Mouse (Mus musculus) thymus, postnatal 0 days (tissue): Measurements from ENCODE around the gene Narf. TPM values are rescaled to one million over a fixed set of nuclear protein-coding genes. Genes with fewer than 3 reads are reported as not detected.

Source experiments
- DNase-seq: peaks from one replicate; pipeline ENCODE4 v3.0.0-alpha.2; 2015; ENCODE audit warnings: low spot score
- polyA plus RNA-seq: library from polyadenylated mRNA; unstranded; fragments of >200 nt; fragmentation: Nextera tagmentation; extraction: Ambion mirVana; gene quantifications from 2 replicates; pipeline ENCODE4 v1.2.1, GENCODE M21; 2015

Narf gene
- polyA plus RNA-seq, 1 experiment from 2014 or later, result 28.5 TPM

- peak; percentile 80 for DNase-seq
These were observed 1.4 kb upstream of the Narf start for GRCm38 (mm10) chr11:121235475-121236238.

GRCm38 (mm10) chr11:121237345-121238128, 484 bp downstream of the Narf start:
- DNase-seq, result peak; percentile 65

GRCm38 (mm10) chr11:121239669-121240068, 2.6 kb downstream of the Narf start:
- DNase-seq, result no peak

GRCm38 (mm10) chr11:121250196-121250595, 13.1 kb downstream of the Narf start:
- DNase-seq, result no peak

GRCm38 (mm10) chr11:121259160-121260100, 22.4 kb downstream of the Narf start, which contains the start of gene Foxk2:
Gene Foxk2, plus strand, starts transcription at chr11:121259990.
- DNase-seq, result peak; percentile 94

- DNase-seq, result peak; percentile 43
These were observed 23.3 kb downstream of the Narf start for GRCm38 (mm10) chr11:121260211-121260906.

GRCm38 (mm10) chr11:121261074-121261473, 24.0 kb downstream of the Narf start:
- DNase-seq, result no peak

- DNase-seq, result no peak
These were observed 40.5 kb downstream of the Narf start for GRCm38 (mm10) chr11:121277516-121277915.

GRCm38 (mm10) chr11:121278011-121278410, 41.0 kb downstream of the Narf start:
- DNase-seq, result no peak

- DNase-seq, result no peak
These were observed 45.9 kb downstream of the Narf start for GRCm38 (mm10) chr11:121282911-121283310.

GRCm38 (mm10) chr11:121289859-121290258, 52.8 kb downstream of the Narf start:
- DNase-seq, result peak; percentile 19

- DNase-seq, result no peak
These were observed 57.7 kb downstream of the Narf start for GRCm38 (mm10) chr11:121294771-121295170.

- DNase-seq, result no peak
These were observed 61.4 kb downstream of the Narf start for GRCm38 (mm10) chr11:121298493-121298892.

- DNase-seq, result no peak
These were observed 63.2 kb downstream of the Narf start for GRCm38 (mm10) chr11:121300265-121300664.

- no peak for DNase-seq
These were observed 68.3 kb downstream of the Narf start for GRCm38 (mm10) chr11:121305371-121305770.

Other genes with a start within 250 kb of the Narf start
- gene Csnk1d, start 245.9 kb upstream of the Narf start, polyA plus RNA-seq, result 77.6 and 85.8 TPM in 2 replicates
- gene Cd7, start 197.8 kb upstream of the Narf start, polyA plus RNA-seq, result 17.9 and 25.7 TPM in 2 replicates
- 0.27 and 0.53 TPM in 2 replicates for gene Sectm1b, start 173.7 kb upstream of the Narf start, polyA plus RNA-seq
- 2.5 and 4.1 TPM in 2 replicates for gene Sectm1a, start 156.0 kb upstream of the Narf start, polyA plus RNA-seq
- 0.10 and 0.13 TPM in 2 replicates for gene Tex19.2, start 118.6 kb upstream of the Narf start, polyA plus RNA-seq
- gene Tex19.1, start 91.1 kb upstream of the Narf start, polyA plus RNA-seq, result not detected in 2 replicates
- 0.37 and 0.61 TPM in 2 replicates for gene Uts2r, start 77.0 kb upstream of the Narf start, polyA plus RNA-seq
- 3.0 and 3.3 TPM in 2 replicates for gene Hexdc, start 32.8 kb upstream of the Narf start, polyA plus RNA-seq
- gene Ogfod3, start 32.5 kb upstream of the Narf start, polyA plus RNA-seq, result 15.7 TPM in 2 replicates
- 66.9 and 68.0 TPM in 2 replicates for gene Cybc1, start 7.9 kb upstream of the Narf start, polyA plus RNA-seq
- gene Foxk2, start 22.7 kb downstream of the Narf start, polyA plus RNA-seq, result 5.2 and 7.0 TPM in 2 replicates
- 57.6 and 58.9 TPM in 2 replicates for gene Wdr45b, start 117.2 kb downstream of the Narf start, polyA plus RNA-seq
- gene Rab40b, start 151.0 kb downstream of the Narf start, polyA plus RNA-seq, result 0.64 and 1.0 TPM in 2 replicates
- gene Fn3krp, start 184.1 kb downstream of the Narf start, polyA plus RNA-seq, result 7.4 and 7.8 TPM in 2 replicates
- 6.8 and 6.9 TPM in 2 replicates for gene Fn3k, start 197.7 kb downstream of the Narf start, polyA plus RNA-seq
- gene Tbcd, start 214.7 kb downstream of the Narf start, polyA plus RNA-seq, result 45.5 and 51.7 TPM in 2 replicates